Mouse (Mus musculus): ENCODE measurements around the gene Lyz1.

DNA sequence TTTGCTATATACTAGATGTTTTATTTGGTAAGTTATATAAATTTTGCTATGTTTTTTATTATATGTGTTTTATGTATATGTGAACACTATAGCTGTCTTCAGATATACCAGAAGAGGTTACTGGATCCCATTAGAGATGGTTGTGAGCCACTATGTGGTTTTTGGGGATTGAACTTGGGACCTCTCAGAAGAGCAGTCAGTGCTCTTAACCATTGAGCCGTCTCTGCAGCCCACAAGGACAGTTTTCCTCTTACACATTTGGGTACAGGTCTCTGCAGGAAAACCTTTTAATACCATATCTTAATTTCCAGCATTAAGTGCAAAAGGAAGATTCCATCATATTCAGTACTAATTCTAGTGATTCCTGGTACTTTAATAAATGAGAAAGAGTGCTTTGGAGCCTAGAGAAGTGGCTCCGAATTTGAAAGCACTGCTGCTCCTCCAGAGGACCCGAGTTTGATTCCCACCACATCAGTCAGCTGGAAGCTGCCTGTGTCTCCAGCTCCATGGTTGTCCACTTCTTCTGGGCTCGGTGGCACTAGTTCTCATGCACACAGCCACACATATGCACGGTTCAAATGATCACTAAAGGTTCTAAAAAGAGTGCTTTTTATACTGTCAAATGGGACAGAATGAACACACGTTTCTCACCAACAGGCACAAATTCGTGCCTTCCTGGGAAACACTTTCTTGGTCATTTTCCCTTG lies 8.6 kb downstream of the Lyz1 start:
- TF ChIP-seq CTCF (IDR thresholded peaks at IDR 0.05; ENCODE audit: borderline replicate concordance, extremely low read depth, insufficient read depth, insufficient read length) (no peak), POLR2A (IDR thresholded peaks at IDR 0.05; ENCODE audit: borderline replicate concordance, extremely low read depth, insufficient read depth, insufficient read length, poor library complexity, severe bottlenecking) (no peak)

All from brain, embryonic 14.5 days (tissue).